Mouse (Mus musculus) CH12.LX (cell line): ENCODE data around the gene Dgcr2.

Experiments used
- CTCF ChIP-seq, 2 experiments: IDR thresholded peaks in 1 of 2; conservative IDR thresholded peaks in 1 of 2; 2 replicates each; pipeline ENCODE4 v1.5.1; 2011 to 2012; ENCODE audit warnings: low read depth in 2 of 2, low read length in 2 of 2, improper control_type of control experiment in 1 of 2, inconsistent platforms in 1 of 2, mild to moderate bottlenecking in 1 of 2, moderate library complexity in 1 of 2
- E2F4 ChIP-seq: IDR thresholded peaks from 2 replicates; pipeline ENCODE4 v1.6.1; 2011; ENCODE audit warnings: low read depth, low read length, improper control_type of control experiment; ENCODE audit not compliant: insufficient replicate concordance
- MXI1 ChIP-seq: IDR thresholded peaks from 2 replicates; pipeline ENCODE4 v1.6.1; 2011; ENCODE audit warnings: mild to moderate bottlenecking, low read depth, low read length, improper control_type of control experiment
- NELFE ChIP-seq: IDR thresholded peaks from 2 replicates; pipeline ENCODE4 v1.6.1; 2011; ENCODE audit warnings: low read depth, low read length, improper control_type of control experiment
- POLR2A ChIP-seq: IDR thresholded peaks from 2 replicates; pipeline ENCODE4 v1.6.1; 2011; ENCODE audit warnings: low read depth, mild to moderate bottlenecking, improper control_type of control experiment, low read length
- UBTF ChIP-seq: IDR thresholded peaks from 2 replicates; pipeline ENCODE4 v1.6.1; 2012; ENCODE audit warnings: low read depth, mild to moderate bottlenecking, inconsistent platforms, low read length, improper control_type of control experiment, moderate library complexity
- ZMIZ1 ChIP-seq: IDR thresholded peaks from 2 replicates; pipeline ENCODE4 v1.6.1; 2012; ENCODE audit warnings: low read depth, mild to moderate bottlenecking, inconsistent platforms, low read length, improper control_type of control experiment

- TF ChIP-seq ZMIZ1 (peak; percentile 24; the same call in 1 of the 2 replicates), UBTF (no peak), CTCF (conservative IDR thresholded peaks at IDR 0.05 in 1 of 2, IDR thresholded peaks at IDR 0.05 in 1 of 2; ENCODE audit: low read depth in 2 of 2, low read length in 2 of 2) (peak in 1 of 2 experiments; percentile 96; a peak in 2 of 4 replicates), POLR2A (0 out of 2 replicates have a peak, but pooled peaks have one; percentile 16), MXI1 (no peak), NELFE (peak; percentile 31; the same call in 1 of the 2 replicates), E2F4 (no peak)
Measured at GRCm38 (mm10) chr16:17928627-17929104, 30.3 kb upstream of the Dgcr2 start.
